Mouse (Mus musculus): Measurements from ENCODE around the gene Jag2.
A peak's percentile ranks its signal among the peaks of the same experiment; 100 is the strongest.

The Jag2 gene

DNA sequence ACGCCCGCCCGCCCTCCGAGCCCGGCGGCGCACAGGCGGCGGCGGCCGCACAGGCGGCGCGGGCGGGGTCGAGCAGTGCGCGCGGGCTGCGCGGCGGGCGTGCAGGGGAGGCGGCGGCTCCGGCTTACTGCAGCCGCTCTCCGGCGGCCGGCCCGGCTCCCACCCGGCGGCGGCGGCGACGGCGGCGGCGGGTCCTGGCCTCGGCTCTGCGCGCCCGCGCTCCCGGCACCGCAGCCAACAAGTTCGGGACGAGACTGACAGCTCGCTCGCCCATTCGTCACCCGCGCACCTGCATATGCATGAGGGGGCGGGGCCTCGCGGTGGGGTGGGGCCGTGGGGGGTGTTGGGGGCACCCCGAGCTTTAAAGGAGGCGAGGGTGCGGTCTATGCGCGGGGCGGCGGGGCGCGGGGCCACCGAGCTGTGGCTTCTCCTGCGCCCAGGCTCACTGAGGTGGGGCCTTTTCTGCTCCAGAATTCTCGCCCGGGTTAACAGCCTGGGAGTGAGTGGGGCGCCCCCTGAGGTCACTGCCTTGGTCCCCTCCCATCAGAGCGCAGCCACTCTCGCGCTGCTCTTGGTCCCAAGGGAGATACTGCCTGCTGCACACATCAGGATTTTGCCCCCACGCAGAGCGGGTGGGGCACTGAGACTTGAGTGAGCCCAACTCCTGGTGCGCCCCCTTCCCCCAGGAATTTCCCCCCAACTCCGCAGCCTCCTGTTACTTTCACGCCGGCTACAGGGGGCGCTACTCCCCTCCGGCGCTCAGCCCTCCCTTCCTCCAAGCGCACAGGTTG, at the start of gene Jag2:
Gene Jag2, minus strand, starts transcription at position 215 of the 791 bp plus-strand sequence.
- no peak for DNase-seq (ENCODE audit: low read depth)

DNA sequence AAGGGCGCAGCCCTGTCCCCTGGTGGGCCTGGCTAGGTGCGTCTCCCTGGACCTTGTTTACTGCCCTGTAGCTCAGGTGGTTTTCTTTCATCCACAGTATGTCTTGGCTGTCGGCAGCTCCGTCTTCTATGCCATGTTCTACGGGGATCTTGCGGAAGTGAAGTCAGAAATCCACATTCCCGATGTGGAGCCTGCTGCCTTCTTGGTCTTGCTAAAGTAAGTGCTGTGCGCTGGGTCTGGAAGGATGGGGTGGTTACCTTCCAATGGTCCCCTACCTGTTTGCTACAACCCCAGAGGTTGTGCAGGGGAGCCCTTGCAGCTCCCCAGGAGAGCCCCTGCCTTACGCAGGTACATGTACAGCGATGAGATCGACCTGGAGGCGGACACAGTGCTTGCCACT, 47.6 kb upstream of the Jag2 start:
- peak; percentile 40 for DNase-seq (ENCODE audit: low read depth)

DNA sequence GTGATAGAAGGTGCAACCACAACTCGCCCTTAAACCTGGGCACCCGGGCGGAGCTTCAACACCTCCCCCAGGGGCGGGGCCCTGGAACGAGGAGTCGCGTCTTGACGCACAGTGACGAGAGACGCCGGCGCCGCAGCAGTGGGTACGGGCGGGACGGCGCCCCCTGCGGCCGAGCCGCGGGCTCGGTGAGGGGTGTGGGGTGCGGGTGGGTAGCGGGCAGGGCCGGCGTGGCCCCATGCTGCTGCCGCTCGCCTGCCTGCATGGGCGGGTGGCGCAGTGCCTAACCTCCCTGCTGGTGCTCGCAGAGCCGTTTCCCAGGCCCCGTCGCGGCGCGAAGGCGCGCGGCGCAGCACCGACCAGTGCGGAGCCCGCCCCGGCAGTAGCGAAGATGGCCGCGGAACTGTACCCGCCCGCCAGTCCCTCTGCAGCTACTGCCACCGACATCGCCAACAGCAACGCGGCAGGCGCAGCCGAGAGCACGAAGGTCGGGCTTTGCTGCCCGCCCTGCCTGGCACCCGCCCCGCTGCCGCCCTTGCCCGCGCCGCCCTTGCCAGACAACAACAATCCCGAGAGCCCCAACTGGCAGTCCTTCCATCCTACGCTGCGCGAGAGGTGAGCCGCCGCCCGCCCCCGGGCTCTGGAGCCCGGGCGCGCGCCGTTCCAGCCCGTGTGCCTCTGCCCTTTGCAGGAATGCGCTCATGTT, 46.9 kb upstream of the Jag2 start, which contains the start of gene Btbd6:
Gene Btbd6, plus strand, starts transcription at position 112 of the 703 bp plus-strand sequence.
- DNase-seq (ENCODE audit: low read depth), result peak; percentile 97

DNA sequence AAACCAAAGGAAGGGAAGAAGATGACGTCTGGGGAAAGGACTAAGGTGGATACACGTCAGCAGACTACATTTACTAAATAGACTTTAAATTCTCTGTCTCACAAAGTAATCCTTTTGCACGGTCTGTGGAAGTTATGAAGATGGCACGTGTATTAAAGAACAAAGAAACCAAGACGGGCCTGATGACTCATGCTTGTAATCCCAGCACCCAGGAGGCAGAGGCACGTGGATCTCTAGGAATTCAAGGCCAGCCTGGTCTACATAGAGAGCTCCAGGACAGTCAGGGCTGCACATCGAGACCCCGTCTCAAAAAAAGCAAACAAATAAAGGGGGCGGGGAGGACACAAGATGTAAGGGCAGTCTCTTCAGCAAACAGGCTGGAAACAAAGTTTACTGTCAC, 45.2 kb upstream of the Jag2 start:
- no peak for DNase-seq (ENCODE audit: low read depth)

DNA sequence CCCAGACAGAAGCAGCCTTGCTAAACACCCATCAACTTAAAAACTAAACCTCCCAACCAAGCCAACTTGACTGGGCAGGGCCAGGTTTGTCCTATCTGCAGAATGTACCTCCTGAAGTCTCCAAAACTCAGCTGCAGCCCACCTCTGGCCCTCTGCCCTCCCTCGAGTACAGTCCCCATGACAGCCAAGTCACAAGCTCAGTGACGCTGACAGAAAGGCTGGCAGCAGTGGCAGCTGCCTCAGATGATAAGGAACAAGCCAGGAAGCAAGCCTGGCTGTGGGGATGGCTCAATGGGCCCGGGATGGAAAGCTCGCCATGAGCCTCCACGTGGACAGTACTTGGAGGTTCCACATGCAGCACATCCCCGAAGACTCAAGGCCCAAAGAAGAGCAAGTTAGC, 40.0 kb upstream of the Jag2 start:
- DNase-seq (ENCODE audit: low read depth), result no peak

DNA sequence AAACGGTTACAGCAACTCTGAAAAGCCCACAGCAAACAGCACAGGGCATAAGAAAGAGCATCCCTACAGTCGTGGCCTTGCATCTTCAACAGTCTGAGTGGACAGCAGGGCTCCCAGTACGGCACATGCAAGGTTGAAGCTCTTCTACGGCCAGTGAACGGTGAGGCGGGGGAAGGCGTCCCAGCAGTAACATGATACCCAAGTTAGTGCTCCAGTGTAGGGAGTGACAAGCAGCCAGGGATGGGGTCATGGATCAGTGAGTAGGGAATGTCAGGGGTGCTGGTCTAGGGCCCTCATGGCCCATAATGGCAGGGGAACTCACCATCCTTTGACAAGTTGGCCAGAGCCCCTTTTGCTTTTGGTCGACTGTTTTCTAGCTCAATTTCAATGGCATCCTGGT, 39.4 kb upstream of the Jag2 start:
- no peak for DNase-seq (ENCODE audit: low read depth)

DNA sequence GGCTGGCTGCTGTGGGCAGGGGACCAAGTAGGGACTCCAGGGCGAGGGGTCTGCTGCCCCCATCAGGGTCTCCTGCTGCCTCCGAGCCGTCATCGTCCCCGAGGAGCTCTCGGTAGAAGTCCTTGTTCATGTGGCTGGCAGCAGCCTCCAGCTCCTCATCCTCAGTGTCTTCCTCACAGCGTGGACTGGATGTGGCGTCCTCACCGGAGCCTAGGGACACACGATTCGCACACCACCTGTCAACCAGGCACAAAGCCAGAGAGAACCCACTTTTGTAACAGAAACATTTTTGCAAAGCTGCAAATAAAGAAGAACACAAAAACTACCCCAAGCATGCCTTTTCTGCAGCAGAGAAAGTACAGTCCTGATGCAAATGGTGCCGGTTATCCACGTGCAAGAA, 36.2 kb upstream of the Jag2 start:
- no peak for DNase-seq (ENCODE audit: low read depth)

DNA sequence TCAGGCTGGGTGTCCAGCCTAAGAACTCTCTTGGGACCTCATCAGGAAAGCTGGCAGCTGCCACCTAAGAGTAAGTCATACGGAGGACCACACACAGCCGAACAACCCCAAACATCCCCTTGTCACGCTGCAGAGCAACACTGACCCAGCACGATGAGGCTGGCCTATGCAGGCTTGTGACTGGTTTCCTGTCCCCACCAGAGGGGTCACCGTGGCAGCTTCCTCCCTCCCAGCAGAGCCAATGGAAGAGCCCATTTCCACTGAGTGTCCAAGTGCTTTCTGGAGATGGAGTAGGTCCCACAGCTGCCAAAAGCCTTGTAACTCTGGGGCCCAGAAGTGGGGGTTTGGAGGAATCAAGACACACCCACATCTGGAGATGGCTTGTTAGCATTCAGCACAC, 32.3 kb upstream of the Jag2 start:
- no peak for DNase-seq (ENCODE audit: low read depth)

DNA sequence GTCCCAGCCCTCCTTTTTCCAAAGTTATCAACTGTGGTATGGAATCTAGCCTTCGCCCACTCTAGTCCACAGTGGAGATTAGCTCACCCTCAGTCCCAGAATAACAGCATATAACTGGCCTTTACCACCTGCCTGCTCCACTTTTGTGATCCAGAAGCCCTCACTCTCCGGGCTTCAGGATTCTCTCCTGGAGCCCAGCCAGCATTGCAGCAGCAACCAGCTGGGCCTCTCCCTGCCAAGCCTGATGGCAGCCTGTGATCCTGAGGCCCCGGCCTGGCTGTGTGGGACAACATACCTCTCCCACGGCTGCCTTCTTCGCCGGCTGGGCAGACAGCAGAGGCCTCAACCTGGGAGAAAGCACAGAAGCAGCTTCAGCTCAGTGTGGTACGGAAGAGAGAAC, 31.9 kb upstream of the Jag2 start:
- DNase-seq (ENCODE audit: low read depth), result no peak

DNA sequence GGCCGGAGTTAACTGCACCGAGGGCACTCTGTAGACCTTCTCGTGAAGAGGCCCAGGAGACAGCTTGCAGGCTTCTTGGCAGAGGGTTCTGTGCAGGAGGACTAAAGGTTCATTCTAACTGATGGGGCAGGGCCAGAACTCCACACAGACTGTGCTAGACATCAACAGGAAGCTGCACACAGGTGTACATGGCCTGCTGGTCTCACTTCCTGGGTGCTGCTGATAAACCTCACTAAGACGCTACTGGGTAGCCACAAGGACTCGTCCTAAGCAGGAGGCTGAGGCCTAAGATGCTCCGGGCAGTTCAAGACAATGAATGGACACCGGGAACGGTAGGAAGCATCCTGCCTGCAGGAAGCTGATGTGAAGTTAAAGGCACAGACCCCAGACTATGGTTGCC, 29.8 kb upstream of the Jag2 start:
- peak; percentile 70 for DNase-seq (ENCODE audit: low read depth)

- peak; percentile 75 for DNase-seq (ENCODE audit: low read depth)
These were observed 28.7 kb upstream of the Jag2 start for GRCm38 (mm10) chr12:112958303-112958702.

- peak; percentile 84 for DNase-seq (ENCODE audit: low read depth)
These were observed 26.2 kb upstream of the Jag2 start for GRCm38 (mm10) chr12:112955800-112956199.

GRCm38 (mm10) chr12:112952926-112953565, 23.5 kb upstream of the Jag2 start:
- DNase-seq (ENCODE audit: low read depth), result no peak

DNA sequence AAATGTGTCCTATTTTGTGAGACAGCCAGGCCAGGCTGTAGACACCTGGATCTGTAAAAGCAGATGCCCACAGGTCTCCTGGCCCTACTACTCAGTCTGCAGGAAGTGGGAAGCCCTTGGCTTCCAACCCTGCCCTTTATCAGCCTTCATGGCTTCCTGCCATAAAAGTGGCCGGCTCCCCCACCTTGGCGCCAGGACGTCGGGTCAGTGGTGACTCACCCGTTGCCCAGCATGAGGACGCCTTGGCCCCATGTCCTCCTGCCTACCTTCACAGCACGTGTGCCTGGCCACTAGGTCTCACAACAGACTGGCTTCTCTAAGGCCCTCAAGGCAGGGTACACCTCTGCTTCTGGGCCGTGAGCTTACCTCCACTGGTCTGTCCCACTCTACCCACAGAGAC, 22.9 kb upstream of the Jag2 start:
- no peak for DNase-seq (ENCODE audit: low read depth)

DNA sequence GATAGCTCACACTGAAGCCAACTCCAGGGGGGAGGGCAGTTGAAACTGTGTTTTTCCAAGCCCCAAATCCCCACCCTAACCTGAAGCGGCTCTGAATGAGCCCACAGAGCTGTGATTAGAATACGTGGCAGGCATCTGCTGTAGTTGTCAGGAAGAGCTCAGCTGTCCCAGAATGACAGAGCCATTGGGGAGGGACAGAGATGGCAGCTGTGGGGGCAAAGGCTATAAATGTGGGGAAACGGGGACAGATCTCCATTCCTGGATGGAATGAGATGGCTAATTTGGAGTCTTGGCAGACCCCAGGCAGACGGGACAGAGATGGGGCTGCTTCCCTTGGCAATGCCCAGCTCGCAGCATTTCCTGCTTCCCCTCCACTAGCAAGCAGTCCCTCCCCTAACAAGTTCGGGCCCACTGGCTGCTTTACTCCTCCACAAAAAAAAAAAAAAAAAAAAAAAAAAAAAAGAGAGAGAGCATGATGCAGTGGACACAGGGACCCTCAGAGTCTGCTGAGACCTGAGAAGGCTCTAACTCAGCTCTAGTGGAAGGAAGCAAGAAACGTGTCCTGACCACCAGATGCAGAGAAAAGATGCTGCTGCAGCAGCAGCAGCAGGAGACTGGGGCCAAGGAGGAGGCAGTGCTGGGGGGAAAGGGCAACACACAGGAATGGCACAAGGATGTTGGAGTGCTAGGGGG, 21.7 kb upstream of the Jag2 start:
- no peak for DNase-seq (ENCODE audit: low read depth)

- DNase-seq (ENCODE audit: low read depth), result no peak
These were observed 21.2 kb upstream of the Jag2 start for GRCm38 (mm10) chr12:112950761-112951129.

DNA sequence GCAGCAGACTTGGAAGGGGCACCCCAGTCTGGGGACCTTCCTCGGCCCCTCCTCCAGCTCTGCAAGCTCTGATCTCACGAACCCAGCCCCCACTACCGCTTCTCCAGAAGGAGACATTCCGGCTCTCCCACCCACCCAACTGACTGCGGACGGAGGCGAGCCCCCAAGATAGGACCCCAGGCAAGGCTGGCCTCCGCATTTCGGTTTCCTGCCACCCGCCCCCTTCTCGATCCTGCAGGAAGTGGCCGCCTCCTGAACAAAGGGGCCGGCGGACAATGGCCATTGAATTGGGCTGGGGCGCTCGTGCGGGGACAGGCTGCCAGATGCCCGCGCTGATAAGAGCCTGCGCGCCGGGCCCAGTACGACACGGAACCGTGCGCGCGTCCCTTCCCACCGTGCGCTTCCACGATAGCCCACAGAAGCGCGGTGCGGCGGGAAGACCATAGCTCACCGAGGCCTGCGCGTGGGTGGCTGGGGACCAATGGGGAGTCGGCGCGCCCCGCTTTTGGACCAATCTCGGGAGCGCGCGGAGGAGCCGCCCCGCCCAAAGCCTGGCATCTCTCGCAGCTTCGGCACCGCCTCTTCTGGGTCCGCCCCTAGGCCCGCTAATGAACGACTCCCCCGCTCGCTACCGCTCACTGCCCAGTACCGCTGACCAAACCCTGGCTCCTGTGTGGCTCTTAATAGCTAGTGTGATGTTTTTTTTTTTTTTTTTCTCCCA, 20.6 kb upstream of the Jag2 start:
- peak; percentile 85 for DNase-seq (ENCODE audit: low read depth)

- DNase-seq (ENCODE audit: low read depth), result peak; percentile 79
These were observed 17.7 kb upstream of the Jag2 start for GRCm38 (mm10) chr12:112947307-112947706.

DNA sequence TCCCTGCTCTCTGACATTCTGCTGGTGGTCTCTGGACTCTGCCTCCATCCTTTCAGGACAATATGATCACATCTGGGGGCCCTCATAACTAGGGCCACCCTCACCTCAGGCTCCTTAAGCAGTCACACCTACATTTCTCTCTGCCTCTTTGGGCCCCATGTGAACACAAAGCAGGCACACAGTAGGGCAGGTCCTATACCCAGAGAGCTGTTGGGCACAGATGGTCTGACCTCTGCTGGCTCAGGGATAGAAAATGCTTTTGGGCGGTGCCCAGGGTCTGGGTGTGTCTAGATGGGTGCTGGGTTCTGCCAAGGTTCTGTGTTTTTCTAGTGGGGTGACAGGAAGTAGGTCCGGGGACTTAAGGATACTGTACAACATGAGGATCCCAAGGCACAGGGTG, 14.1 kb upstream of the Jag2 start:
- DNase-seq (ENCODE audit: low read depth), result no peak

- DNase-seq (ENCODE audit: low read depth), result peak; percentile 89
These were observed 12.5 kb upstream of the Jag2 start, which contains the start of gene Nudt14 for GRCm38 (mm10) chr12:112941776-112942713. Gene Nudt14 (minus strand): TSS chr12:112942124.
